Mouse (Mus musculus): ENCODE measurements around the gene Krt6a.
"Not testable (repeated sequence)": the region's sequence is repeated elsewhere in the genome, so short reads cannot be mapped to it uniquely, and the experiment has no call there.

Gene Krt6a

GRCm38 (mm10) chr15:101694207-101694606 lies at the start of gene Krt6a:
Krt6a (minus strand) TSS chr15:101694307.
- no peak for DNase-seq

DNA sequence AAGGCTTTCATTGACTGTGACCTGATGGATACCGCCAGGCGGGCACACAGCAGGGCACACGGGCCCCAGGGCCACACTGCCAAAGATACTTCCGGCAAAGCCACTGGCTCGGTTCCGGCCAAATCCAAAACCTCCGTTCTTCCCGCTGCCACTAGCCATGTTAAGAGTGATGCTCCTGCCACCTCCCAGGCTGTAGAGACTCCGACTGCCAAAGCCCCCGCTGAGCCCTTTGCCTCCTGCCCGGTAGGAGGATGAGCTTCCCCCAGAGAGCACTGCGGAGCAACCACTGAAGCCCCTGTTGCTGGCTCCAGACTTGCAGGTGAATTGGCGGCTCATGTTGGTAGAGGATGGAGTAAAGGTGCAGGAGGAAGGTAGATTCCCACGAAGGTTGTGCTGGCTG lies 48.6 kb upstream of the Krt6a start, which contains the start of gene Krt71:
Krt71 (minus strand) TSS at position 399 of the 400 bp plus-strand sequence.
- DNase-seq: peak; percentile 54

DNA sequence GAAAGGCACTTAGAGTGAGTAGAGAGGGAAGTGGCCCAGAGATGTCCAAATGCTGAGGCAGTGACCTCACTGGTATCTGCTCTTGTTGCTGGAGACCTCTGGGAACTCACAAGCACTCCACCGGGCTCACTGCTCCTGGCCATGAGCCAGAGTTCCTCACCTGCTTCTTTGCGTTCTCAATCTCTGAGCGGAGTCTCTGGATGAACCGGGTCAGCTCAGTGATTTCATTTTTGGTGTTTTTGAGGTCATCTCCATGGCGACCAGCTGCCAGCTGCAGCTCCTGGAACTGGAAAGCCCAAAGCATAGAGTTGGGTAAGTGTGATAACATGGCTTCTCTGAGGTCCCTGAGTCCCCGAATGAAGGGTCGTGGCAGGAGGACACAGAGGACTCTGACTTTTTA lies 43.7 kb upstream of the Krt6a start:
- DNase-seq: no peak

DNA sequence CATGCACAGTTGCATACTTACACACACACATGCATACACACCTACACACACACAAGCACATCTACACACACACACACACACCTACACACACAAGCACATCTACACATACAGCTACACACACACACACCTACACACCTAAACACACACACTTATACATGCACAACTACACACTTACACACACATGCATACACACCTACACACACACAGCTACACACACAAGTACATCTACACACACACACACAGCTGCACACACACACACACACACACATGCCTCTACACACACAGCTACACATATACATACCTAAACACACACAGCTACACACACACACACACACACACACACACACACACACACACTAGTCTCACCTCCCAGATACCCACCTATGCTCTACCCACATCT lies 36.5 kb upstream of the Krt6a start:
- no peak for DNase-seq

DNA sequence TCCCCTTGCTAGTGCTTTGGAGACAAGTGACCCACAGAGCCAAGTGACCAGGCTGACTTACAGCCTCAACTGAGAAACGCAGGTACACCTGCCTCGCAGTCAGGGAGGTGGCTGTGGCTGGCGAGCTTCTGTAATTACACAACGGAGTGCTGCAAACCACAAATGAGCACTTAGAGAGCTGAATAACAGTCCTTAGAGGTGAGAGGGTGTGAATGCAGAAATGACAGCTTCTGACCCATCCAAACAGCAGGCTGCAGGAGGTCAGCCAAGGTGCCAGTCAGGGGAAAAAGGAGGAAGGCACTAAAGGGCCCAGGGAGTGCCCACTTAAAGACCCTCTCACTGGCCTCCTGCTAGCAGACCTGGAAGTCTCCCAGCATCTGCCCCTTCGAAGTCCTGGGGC lies 30.6 kb upstream of the Krt6a start:
- DNase-seq: no peak

- no peak for DNase-seq
Observed at GRCm38 (mm10) chr15:101715831-101716230, 21.7 kb upstream of the Krt6a start.

DNA sequence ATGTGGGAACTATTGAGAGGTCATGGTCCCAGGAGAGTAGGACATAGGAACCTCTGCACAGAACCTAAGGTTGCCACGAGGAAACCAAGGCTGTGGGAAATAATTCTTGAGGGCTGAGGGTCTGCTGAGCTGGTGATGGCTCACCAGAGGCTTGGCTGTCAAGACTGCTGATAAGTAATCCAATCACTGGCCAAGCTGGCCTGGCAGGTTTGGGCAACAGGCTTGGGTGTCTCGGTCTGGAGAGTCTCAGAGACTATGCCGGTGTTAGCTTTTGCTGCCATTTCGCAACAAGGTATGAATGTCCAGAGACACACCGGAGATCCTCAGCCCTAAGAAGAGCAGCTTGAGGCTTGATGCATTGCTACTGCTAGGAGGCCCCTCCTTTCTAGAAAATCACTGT lies 20.2 kb upstream of the Krt6a start:
- no peak for DNase-seq

DNA sequence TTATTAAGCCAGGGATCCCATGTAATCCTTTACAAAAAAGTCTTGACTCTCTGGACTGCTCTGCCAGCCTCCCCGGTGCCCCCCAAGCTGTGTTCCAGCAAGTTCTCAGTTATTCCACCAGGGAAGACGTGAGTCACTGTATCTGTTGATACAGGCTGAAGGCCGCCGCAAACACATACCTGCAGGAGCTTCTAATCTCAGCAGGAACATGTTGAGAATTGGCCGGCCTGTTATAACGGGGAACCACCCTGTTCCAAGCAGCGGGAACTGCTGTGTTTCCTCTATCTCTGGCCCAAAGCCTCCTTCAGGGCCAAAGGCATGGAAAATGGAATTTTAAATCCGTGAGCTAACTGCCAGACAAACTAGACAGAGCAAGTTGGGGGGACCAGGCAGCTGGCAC lies 19.6 kb upstream of the Krt6a start:
- DNase-seq: no peak

GRCm38 (mm10) chr15:101712720-101713119 lies 18.6 kb upstream of the Krt6a start, which contains the start of gene Krt5:
Krt5 (minus strand) TSS chr15:101712898.
- no peak for DNase-seq

DNA sequence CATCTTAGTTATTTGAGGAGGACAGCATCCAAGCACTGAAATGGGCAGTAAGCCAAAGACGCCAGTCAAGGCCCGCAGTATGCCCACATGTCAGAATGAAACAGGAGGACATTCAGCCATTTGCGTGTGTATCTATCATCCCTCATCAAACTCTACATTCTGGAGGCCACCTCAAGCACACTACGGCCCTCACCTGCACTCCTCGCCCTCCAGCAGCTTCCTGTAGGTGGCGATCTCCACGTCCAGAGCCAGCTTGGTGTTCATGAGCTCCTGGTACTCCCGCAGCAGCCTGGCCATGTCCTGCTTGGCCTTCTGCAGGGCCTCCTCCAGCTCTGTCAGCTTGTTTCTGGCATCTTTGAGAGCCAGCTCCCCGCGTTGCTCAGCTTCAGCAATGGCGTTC lies 14.6 kb upstream of the Krt6a start:
- DNase-seq: no peak

DNA sequence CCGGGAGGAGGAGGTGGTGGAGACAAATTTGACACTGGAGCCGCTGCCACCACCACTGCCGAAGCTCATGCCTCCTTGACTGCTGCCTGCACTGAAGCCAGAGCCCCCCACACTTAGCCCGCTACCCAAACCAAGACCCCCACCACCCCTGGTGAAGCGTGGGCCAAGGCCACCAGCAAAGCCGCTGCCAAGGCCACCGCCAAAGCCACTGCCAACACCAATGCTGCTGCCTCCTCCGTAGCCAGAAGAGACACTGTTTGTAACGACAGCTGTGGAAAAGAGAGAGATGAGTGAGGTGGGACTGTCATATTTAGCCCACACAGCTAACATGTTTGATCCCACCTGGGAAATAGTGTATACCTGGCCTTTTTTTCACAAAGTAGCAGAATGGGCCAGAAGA lies 13.3 kb upstream of the Krt6a start:
- no peak for DNase-seq

- DNase-seq: no peak
Observed at GRCm38 (mm10) chr15:101704066-101704465, 10.0 kb upstream of the Krt6a start.

DNA sequence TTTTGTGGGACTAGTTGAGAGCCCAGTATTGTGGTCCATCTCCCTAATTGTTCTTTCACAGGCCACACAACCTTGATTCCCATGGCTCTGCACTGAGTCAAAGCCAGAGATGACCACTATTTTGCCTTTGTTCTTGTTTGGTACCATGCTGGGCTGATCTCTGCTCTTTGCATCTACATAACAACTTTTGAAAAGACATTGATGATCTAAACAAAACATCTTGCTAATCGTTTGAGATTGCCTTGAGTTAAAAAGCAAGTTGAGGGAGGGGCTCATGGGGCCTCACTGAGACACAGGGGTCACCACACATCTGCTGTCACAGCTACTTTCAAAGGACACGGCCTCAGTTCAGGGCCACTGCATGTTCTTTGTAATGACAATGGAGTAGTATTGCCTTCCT lies 8.3 kb upstream of the Krt6a start:
- no peak for DNase-seq

- no peak for DNase-seq
Observed at GRCm38 (mm10) chr15:101699866-101700265, 5.8 kb upstream of the Krt6a start.

GRCm38 (mm10) chr15:101699192-101699591 lies 5.1 kb upstream of the Krt6a start:
- DNase-seq: no peak

DNA sequence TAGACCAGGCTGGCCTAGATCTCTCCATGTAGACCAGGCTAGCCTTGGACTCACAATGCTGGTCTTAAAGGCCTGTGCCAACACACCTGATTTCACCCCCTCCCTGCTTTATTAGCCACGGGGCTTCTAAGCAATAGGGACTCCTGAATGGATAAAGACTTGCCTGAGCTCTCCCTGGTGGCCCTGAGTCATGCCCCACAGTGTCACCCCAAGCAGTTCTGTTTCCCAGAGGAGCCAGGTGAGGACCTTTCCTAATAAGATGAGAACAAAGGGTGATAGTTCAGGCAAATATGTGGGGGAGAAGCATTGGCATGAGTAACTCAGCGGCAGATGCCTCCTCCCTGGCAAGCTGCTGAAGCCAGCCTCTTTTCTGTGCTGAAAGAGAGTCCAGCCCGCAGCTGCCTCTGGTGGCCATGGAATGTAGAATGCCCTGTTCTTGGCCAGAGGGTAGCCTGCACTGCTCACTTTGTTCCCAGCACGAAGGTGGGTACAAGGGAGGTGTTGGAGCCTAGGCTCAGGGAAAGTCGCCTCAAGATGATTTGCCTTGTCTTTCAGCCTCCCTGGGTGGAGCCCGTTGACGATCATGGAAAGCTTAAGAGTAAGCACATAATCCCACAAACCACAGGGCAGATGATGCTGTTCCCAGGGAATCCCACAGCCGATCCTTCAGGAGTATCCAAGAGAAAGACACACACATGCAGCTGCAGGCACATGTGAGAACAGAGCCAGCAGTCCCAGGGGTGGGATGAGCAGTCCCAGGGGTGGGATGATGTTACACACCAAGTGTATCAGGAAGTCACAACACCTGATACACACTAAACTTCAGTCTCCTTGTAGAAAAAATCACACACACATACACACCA lies 3.5 kb upstream of the Krt6a start:
- DNase-seq: no peak

GRCm38 (mm10) chr15:101690460-101690859 lies 3.6 kb downstream of the Krt6a start:
- not testable (repeated sequence) for DNase-seq

- no peak for DNase-seq
Observed at GRCm38 (mm10) chr15:101688161-101688560, 5.9 kb downstream of the Krt6a start.

GRCm38 (mm10) chr15:101680187-101680586 lies 13.9 kb downstream of the Krt6a start, which contains the start of gene Krt6b:
Krt6b (minus strand) TSS chr15:101680287.
- no peak for DNase-seq

- DNase-seq: no peak
Observed at GRCm38 (mm10) chr15:101675978-101676377, 18.1 kb downstream of the Krt6a start.

GRCm38 (mm10) chr15:101652736-101653265 lies 41.3 kb downstream of the Krt6a start:
- no peak for DNase-seq

DNA sequence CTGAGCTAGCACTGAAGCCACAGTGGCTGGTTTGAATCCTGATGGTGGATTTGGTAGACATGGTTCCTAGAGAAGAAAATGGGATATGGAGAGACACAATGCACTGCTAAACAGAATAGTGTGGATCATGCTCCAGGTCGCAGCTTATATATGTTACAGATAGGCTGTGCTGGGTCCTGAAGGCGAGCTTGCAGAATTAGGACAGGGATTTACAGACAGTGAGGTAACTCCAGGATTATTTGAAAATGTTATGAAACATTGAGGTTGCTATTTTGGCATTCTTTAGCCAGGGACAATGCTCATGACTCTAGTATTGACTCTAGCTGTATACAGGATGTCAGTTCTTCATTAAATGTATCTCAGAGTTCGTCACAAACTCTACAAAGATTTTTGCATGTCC lies 46.8 kb downstream of the Krt6a start, which contains the start of gene Gm5478:
Gm5478 (minus strand) TSS at position 101 of the 400 bp plus-strand sequence.
- no peak for DNase-seq

All from cerebellum, adult 11 months (tissue).